Mouse (Mus musculus) testis, adult 2 months (tissue): ENCODE measurements around the gene Pdzd7.

Experiments used
- CTCF ChIP-seq: fragments of 200-500 bp; IDR thresholded peaks from 2 replicates; pipeline ENCODE4 v1.5.1; 2012; ENCODE audit warnings: low read depth, mild to moderate bottlenecking, inconsistent platforms, low read length, moderate library complexity; ENCODE audit not compliant: control insufficient read depth, insufficient read depth, insufficient replicate concordance
- POLR2A ChIP-seq: fragments of 200-500 bp; IDR thresholded peaks from 2 replicates; pipeline ENCODE4 v1.6.1; 2012; ENCODE audit warnings: low read depth, mild to moderate bottlenecking, inconsistent platforms, low read length, moderate library complexity; ENCODE audit not compliant: control insufficient read depth

- no peak for TF ChIP-seq CTCF
- no peak for TF ChIP-seq POLR2A
These were observed 33.7 kb upstream of the Pdzd7 start for GRCm38 (mm10) chr19:45078971-45079764.
